Mouse (Mus musculus) heart, adult 2 months (tissue): ENCODE measurements around the gene Dtl. TPM values are rescaled to one million over a fixed set of nuclear protein-coding genes. Genes with fewer than 3 reads are reported as not detected.

Experiments
- DNase-seq, 2 experiments: peaks; one replicate each; pipeline ENCODE4 v3.0.0; 2021
- H3K27ac ChIP-seq: fragments of 200-600 bp; 2 replicates; pipeline ENCODE4 v1.8.1; 2022
- H3K27me3 ChIP-seq: fragments of 200-500 bp; 2 replicates; pipeline ENCODE4 v1.6.1; 2012; ENCODE audit warnings: mild to moderate bottlenecking, low read length, inconsistent platforms, mixed read lengths; ENCODE audit not compliant: control insufficient read depth, insufficient read depth
- H3K36me3 ChIP-seq: fragments of 200-500 bp; 2 replicates; pipeline ENCODE4 v1.6.1; 2012; ENCODE audit warnings: low read length, inconsistent platforms; ENCODE audit not compliant: control insufficient read depth, insufficient read depth
- H3K4me1 ChIP-seq: fragments of 200-500 bp; 2 replicates; pipeline ENCODE4 v1.6.1; 2011; ENCODE audit warnings: low read length; ENCODE audit not compliant: control insufficient read depth, insufficient read depth
- H3K4me3 ChIP-seq: fragments of 200-600 bp; 2 replicates; pipeline ENCODE4 v1.8.1; 2022
- H3K79me2 ChIP-seq: fragments of 200-500 bp; replicated peaks from 2 replicates; pipeline ENCODE4 v1.6.1; 2012; ENCODE audit warnings: mild to moderate bottlenecking, inconsistent platforms, low read length, moderate library complexity, mixed read lengths; ENCODE audit not compliant: control insufficient read depth, insufficient read depth
- H3K9ac ChIP-seq: fragments of 200-500 bp; 2 replicates; pipeline ENCODE4 v1.6.1; 2012; ENCODE audit warnings: low read depth, mild to moderate bottlenecking, control low read depth, inconsistent platforms, low read length, mixed read lengths
- CTCF ChIP-seq: fragments of 200-600 bp; IDR thresholded peaks from 2 replicates; pipeline ENCODE4 v1.8.1; 2022; ENCODE audit warnings: antibody characterized with exemption, mild to moderate bottlenecking, moderate library complexity
- EP300 ChIP-seq: fragments of 200-500 bp; IDR thresholded peaks from 2 replicates; pipeline ENCODE4 v1.6.1; 2011; ENCODE audit warnings: low read depth, low read length, control low read depth; ENCODE audit not compliant: insufficient read depth
- POLR2A ChIP-seq: fragments of 200-500 bp; IDR thresholded peaks from 2 replicates; pipeline ENCODE4 v1.6.1; 2011; ENCODE audit warnings: mild to moderate bottlenecking, low read depth, low read length, control low read depth; ENCODE audit not compliant: insufficient read depth
- WGBS: fragments of 180-500 bp; shearing (Covaris S2); methylation state at CpG from one replicate; pipeline ENCODE4 v1.1.7; 2018; 5-methylcytosine and 5-hydroxymethylcytosine counted together
- intact Hi-C: fragments of 180-260 bp; cut with DNase I; formaldehyde crosslinking; loops from one replicate; pipeline ENCODE4 v1.15.1; 2025
- polyA plus RNA-seq: library from polyadenylated mRNA; depleted of rRNA; stranded (reverse); fragments of >200 nt; gene quantifications from 2 replicates; pipeline ENCODE4 v1.2.3, GENCODE M21; 2012
- total RNA-seq, 2 experiments: library from RNA; stranded (reverse); gene quantifications; 2 replicates each; pipeline ENCODE4 v1.2.3; 2021

Dtl gene
- total and polyA plus RNA-seq, 3 experiments, result 0.06 to 0.27 (median 0.16) TPM

GRCm38 (mm10) chr1:191541014-191541413 lies 34.3 kb downstream of the Dtl start:
- Histone ChIP-seq H3K9ac (no peak overlapping the region), H3K27me3 (no peaks in the 10 kb centered on the region), H3K79me2 (no peaks in the 10 kb centered on the region), H3K36me3 (no peaks in the 10 kb centered on the region), H3K4me1 (no peaks in the 10 kb centered on the region; the same call in 1 of the 2 replicates), H3K27ac (no peak overlapping the region), H3K4me3 (no peak overlapping the region)
- intact Hi-C loops, result no loop called here
- no peak for TF ChIP-seq CTCF
- no peak for DNase-seq
- 93% methylated on average over 9 of the region's 9 CpGs for WGBS

- no peak for DNase-seq
- peaks cover 1% of the 10 kb centered on the region; the same call in 1 of the 2 replicates for H3K4me1 ChIP-seq
- no peaks in the 10 kb centered on the region for H3K79me2 ChIP-seq
- intact Hi-C loops, result no loop called here
- no peaks in the 10 kb centered on the region for H3K27me3 ChIP-seq
- no peak overlapping the region for H3K4me3 ChIP-seq
- no peaks in the 10 kb centered on the region for H3K36me3 ChIP-seq
- no peak for TF ChIP-seq EP300
- TF ChIP-seq POLR2A, result no peak
- no peak for TF ChIP-seq CTCF
- WGBS, result 72% methylated on average over 2 of the region's 2 CpGs
- H3K27ac ChIP-seq, result no peak overlapping the region
- H3K9ac ChIP-seq, result no peak overlapping the region
Observed at GRCm38 (mm10) chr1:191540300-191540699, 35.0 kb downstream of the Dtl start.

- DNase-seq, result peak in 1 of 2 experiments; percentile 37
- 28% methylated on average over 2 of the region's 2 CpGs for WGBS
- Histone ChIP-seq H3K9ac (no peak overlapping the region), H3K4me3 (no peak overlapping the region), H3K36me3 (no peaks in the 10 kb centered on the region), H3K4me1 (peaks cover 1% of the 10 kb centered on the region; the same call in 1 of the 2 replicates), H3K27ac (peak overlapping the region; percentile 10), H3K79me2 (no peaks in the 10 kb centered on the region), H3K27me3 (no peaks in the 10 kb centered on the region)
- TF ChIP-seq EP300 (0 out of 2 replicates have a peak, but pooled peaks have one; percentile 11), CTCF (no peak), POLR2A (peak; percentile 35; the same call in 1 of the 2 replicates)
- intact Hi-C loops, result no loop called here
Observed at GRCm38 (mm10) chr1:191534896-191535295, 40.4 kb downstream of the Dtl start.

- intact Hi-C loops, result no loop called here
- H3K4me3 ChIP-seq, result no peak overlapping the region
- no peaks in the 10 kb centered on the region for H3K36me3 ChIP-seq
- H3K9ac ChIP-seq, result no peak overlapping the region
- WGBS, result 65% methylated on average over 1 of the region's 1 CpGs
- TF ChIP-seq EP300 (no peak), POLR2A (no peak), CTCF (no peak)
- H3K27me3 ChIP-seq, result no peaks in the 10 kb centered on the region
- DNase-seq, result peak in 1 of 2 experiments; percentile 13
- H3K27ac ChIP-seq, result no peak overlapping the region
- H3K4me1 ChIP-seq, result 0 out of 2 replicates have a peak, but pooled peaks cover 1% of the 10 kb centered on the region
- no peaks in the 10 kb centered on the region for H3K79me2 ChIP-seq
Observed at GRCm38 (mm10) chr1:191531023-191531422, 44.3 kb downstream of the Dtl start.

GRCm38 (mm10) chr1:191529406-191529805 lies 45.9 kb downstream of the Dtl start:
- intact Hi-C loops, result no loop called here
- no peak overlapping the region for H3K27ac ChIP-seq
- no peaks in the 10 kb centered on the region for H3K36me3 ChIP-seq
- H3K9ac ChIP-seq, result no peak overlapping the region
- peak in 1 of 2 experiments; percentile 57 for DNase-seq
- H3K4me1 ChIP-seq, result no peaks in the 10 kb centered on the region
- TF ChIP-seq CTCF (no peak), POLR2A (no peak), EP300 (no peak)
- 70% methylated on average over 2 of the region's 2 CpGs for WGBS
- no peak overlapping the region for H3K4me3 ChIP-seq
- H3K79me2 ChIP-seq, result no peaks in the 10 kb centered on the region
- H3K27me3 ChIP-seq, result no peaks in the 10 kb centered on the region

- no peak overlapping the region for H3K9ac ChIP-seq
- 49% methylated on average over 4 of the region's 4 CpGs for WGBS
- H3K27ac ChIP-seq, result peak overlapping the region; percentile 40
- peak; percentile 51 to 53 for DNase-seq
- H3K36me3 ChIP-seq, result no peaks in the 10 kb centered on the region
- H3K4me3 ChIP-seq, result no peak overlapping the region
- H3K27me3 ChIP-seq, result no peaks in the 10 kb centered on the region
- intact Hi-C loops, result no loop called here
- TF ChIP-seq EP300 (no peak), POLR2A (no peak), CTCF (no peak)
- H3K4me1 ChIP-seq, result no peaks in the 10 kb centered on the region
- no peaks in the 10 kb centered on the region for H3K79me2 ChIP-seq
Observed at GRCm38 (mm10) chr1:191527921-191528612, 47.3 kb downstream of the Dtl start.
